Comparison of ENCODE assay signal across 9 mouse cellular contexts in genomic region chr1:82290723-82291150, GRCm38 (mm10). TPM values are rescaled to one million over a fixed set of nuclear protein-coding genes. Genes with fewer than 3 reads are reported as not detected.
DNase-seq lines count a peak whose midpoint lies in the region; ATAC-seq lines count a peak whose summit lies in the region.
"Had no signal": no experiment of that assay in that cellular context is flagged by ENCODE, and none has a peak within 500 bp of the region (broad histone marks: within the 10 kb centered on the region; RNA-seq: fewer than 3 reads in every experiment).

No protein-coding gene starts in this region.

- peak overlapping the region; percentile 93 for H3K4me2 ChIP-seq in intestine, embryonic 15.5 days (replicated peaks)
- peak overlapping the region; percentile 89 for H3K4me2 ChIP-seq in midbrain, embryonic 12.5 days (replicated peaks)
- peak overlapping the region; percentile 88 for H3K4me2 ChIP-seq in stomach, embryonic 15.5 days

- intact Hi-C loops in gastrocnemius, postnatal 36 days (cut with DNase I) = loop anchor here (2.0 to 5.0 kb wide), 3 partner anchors 142 to 603 kb away; no protein-coding TSS in a partner anchor
- intact Hi-C loops in left cerebral cortex, postnatal 25 days (cut with DNase I) = loop anchor here (1.0 to 10.0 kb wide), 5 partner anchors 7 to 696 kb away; no protein-coding TSS in a partner anchor

- H3K9me3 ChIP-seq in intestine, embryonic 15.5 days = no peaks in the 10 kb centered on the region
- no peaks in the 10 kb centered on the region for H3K9me3 ChIP-seq in midbrain, embryonic 12.5 days
- no peaks in the 10 kb centered on the region for H3K9me3 ChIP-seq in stomach, embryonic 15.5 days

- peak overlapping the region; percentile 68 for H3K9ac ChIP-seq in intestine, embryonic 15.5 days
- peak overlapping the region; percentile 83 for H3K9ac ChIP-seq in midbrain, embryonic 12.5 days (replicated peaks)
- H3K9ac ChIP-seq in stomach, embryonic 15.5 days = peak overlapping the region; percentile 74

- ATAC-seq in intestine, embryonic 15.5 days = peak; percentile 65
- peak; percentile 57 for ATAC-seq in midbrain, embryonic 12.5 days (ENCODE audit: low FRiP score, low read depth)
- ATAC-seq in stomach, embryonic 15.5 days (ENCODE audit: insufficient read depth, low FRiP score, low read depth) = peak; percentile 48

- peaks cover 38% of the 10 kb centered on the region for H3K4me1 ChIP-seq in intestine, embryonic 15.5 days (replicated peaks)
- peaks cover 56% of the 10 kb centered on the region for H3K4me1 ChIP-seq in midbrain, embryonic 12.5 days
- peaks cover 37% of the 10 kb centered on the region for H3K4me1 ChIP-seq in stomach, embryonic 15.5 days

- peak; percentile 81 for DNase-seq in gastrocnemius, adult 18-20 months (ENCODE audit: low spot score)
- DNase-seq in gastrocnemius, postnatal 25 days = no peak
- peak; percentile 81 to 83 for DNase-seq in cerebellum, postnatal 36 days
- DNase-seq in gastrocnemius, postnatal 36 days = peak; percentile 80 to 85
- DNase-seq in left cerebral cortex, postnatal 25 days (ENCODE audit: low spot score in 2 of 2) = peak; percentile 86

- peak overlapping the region; percentile 65 for H3K4me3 ChIP-seq in intestine, embryonic 15.5 days (replicated peaks)
- peak overlapping the region; percentile 73 for H3K4me3 ChIP-seq in midbrain, embryonic 12.5 days
- peak overlapping the region; percentile 71 for H3K4me3 ChIP-seq in stomach, embryonic 15.5 days (replicated peaks)

- under 1% methylated on average over 31 of the region's 31 CpGs for WGBS in intestine, embryonic 15.5 days
- under 1% methylated on average over 29 of the region's 31 CpGs for WGBS in midbrain, embryonic 12.5 days
- under 1% methylated on average over 31 of the region's 31 CpGs for WGBS in stomach, embryonic 15.5 days

- no peaks in the 10 kb centered on the region for H3K36me3 ChIP-seq in intestine, embryonic 15.5 days
- H3K36me3 ChIP-seq in midbrain, embryonic 12.5 days = peaks cover 14% of the 10 kb centered on the region
- peaks cover 7% of the 10 kb centered on the region; the same call in 1 of the 2 replicates for H3K36me3 ChIP-seq in stomach, embryonic 15.5 days

- peak overlapping the region; percentile 95 for H3K27ac ChIP-seq in intestine, embryonic 15.5 days
- peak overlapping the region; percentile 97 for H3K27ac ChIP-seq in midbrain, embryonic 12.5 days (replicated peaks)
- peak overlapping the region; percentile 97 for H3K27ac ChIP-seq in stomach, embryonic 15.5 days

- 0 out of 2 replicates have a peak, but pooled peaks cover 8% of the 10 kb centered on the region for H3K27me3 ChIP-seq in intestine, embryonic 15.5 days (replicated peaks)
- H3K27me3 ChIP-seq in midbrain, embryonic 12.5 days = no peaks in the 10 kb centered on the region
- H3K27me3 ChIP-seq in stomach, embryonic 15.5 days (replicated peaks) = no peaks in the 10 kb centered on the region
- H3K27me3 ChIP-seq: CH12.LX had no signal

RNA-seq across cellular contexts. Expression of gene Irs1, which starts 0.5 kb away (rescaled TPM):
- total RNA-seq in gastrocnemius, adult 18-20 months (2021) = 10 to 100 TPM; 38.6 to 43.9 TPM
- total RNA-seq in gastrocnemius, postnatal 25 days (2021) = 10 to 100 TPM; 55.0 to 69.2 TPM
- 10 to 100 TPM; 46.4 to 49.6 TPM for total RNA-seq in gastrocnemius, postnatal 36 days (2021)
- polyA plus RNA-seq in intestine, embryonic 15.5 days (2015; fragmentation: Nextera tagmentation; extraction: Ambion mirVana) = 2.7 and 3.3 TPM in 2 replicates
- 10 to 100 TPM; 17.3 to 17.4 TPM for total RNA-seq in left cerebral cortex, postnatal 25 days (2021)
- polyA plus RNA-seq in midbrain, embryonic 12.5 days (2016; fragmentation: Nextera tagmentation; extraction: Ambion mirVana) = 11.5 and 11.7 TPM in 2 replicates
- polyA plus RNA-seq in stomach, embryonic 15.5 days (2015; fragmentation: Nextera tagmentation; extraction: Ambion mirVana) = 4.4 and 4.6 TPM in 2 replicates
- total RNA-seq: CH12.LX had no signal

RNA-seq across cellular contexts. Expression of gene Rhbdd1, which starts 25.5 kb away (rescaled TPM):
- total RNA-seq in gastrocnemius, adult 18-20 months (2021) = 1 to 10 TPM; 7.4 to 8.4 TPM
- 1 to 10 TPM; 6.5 to 7.7 TPM for total RNA-seq in gastrocnemius, postnatal 25 days (2021)
- total RNA-seq in gastrocnemius, postnatal 36 days (2021) = 1 to 10 TPM; 6.4 to 7.7 TPM
- polyA plus RNA-seq in intestine, embryonic 15.5 days (2015; fragmentation: Nextera tagmentation; extraction: Ambion mirVana) = 9.8 and 10.2 TPM in 2 replicates
- total RNA-seq in left cerebral cortex, postnatal 25 days (2021) = 1 to 10 TPM; 6.3 to 7.1 TPM
- polyA plus RNA-seq in midbrain, embryonic 12.5 days (2016; fragmentation: Nextera tagmentation; extraction: Ambion mirVana) = 9.0 and 10.2 TPM in 2 replicates
- polyA plus RNA-seq in stomach, embryonic 15.5 days (2015; fragmentation: Nextera tagmentation; extraction: Ambion mirVana) = 10.7 and 11.2 TPM in 2 replicates

RNA-seq across cellular contexts. Expression of gene Gm9747, which starts 57.8 kb away (rescaled TPM):
- not detected for total RNA-seq in gastrocnemius, adult 18-20 months (2021)
- total RNA-seq in gastrocnemius, postnatal 25 days (2021) = not detected
- not detected for total RNA-seq in gastrocnemius, postnatal 36 days (2021)
- polyA plus RNA-seq in intestine, embryonic 15.5 days (2015; fragmentation: Nextera tagmentation; extraction: Ambion mirVana) = 8.6 and 9.2 TPM in 2 replicates
- total RNA-seq in left cerebral cortex, postnatal 25 days (2021) = not detected
- polyA plus RNA-seq in midbrain, embryonic 12.5 days (2016; fragmentation: Nextera tagmentation; extraction: Ambion mirVana) = 24.9 and 26.4 TPM in 2 replicates
- 13.4 and 13.7 TPM in 2 replicates for polyA plus RNA-seq in stomach, embryonic 15.5 days (2015; fragmentation: Nextera tagmentation; extraction: Ambion mirVana)
- total RNA-seq: CH12.LX had no signal
